Mouse (Mus musculus): ENCODE data around the gene Lrrc56. TPM values are rescaled to one million over a fixed set of nuclear protein-coding genes. Genes with fewer than 3 reads are reported as not detected.

Lrrc56 gene
- polyA plus RNA-seq, 1 experiment = 0.32 TPM

GRCm38 (mm10) chr7:141169300-141169699, 24.7 kb upstream of the Lrrc56 start:
- H3K27me3 ChIP-seq (ENCODE audit: control insufficient read depth, insufficient read depth, insufficient read length) = no peaks in the 10 kb centered on the region
- no peak overlapping the region for H3ac ChIP-seq (ENCODE audit: control insufficient read depth, insufficient read length, low read depth)
- H3K36me3 ChIP-seq (ENCODE audit: control insufficient read depth, insufficient read depth) = peaks cover 15% of the 10 kb centered on the region
- no peak for TF ChIP-seq MAX (IDR thresholded peaks at IDR 0.05)
- no peak for TF ChIP-seq CTCF (IDR thresholded peaks at IDR 0.05; ENCODE audit: control insufficient read depth, insufficient read depth, insufficient read length)
- no peak for TF ChIP-seq MYOG (IDR thresholded peaks at IDR 0.05; ENCODE audit: control insufficient read depth, extremely low read depth, insufficient read length)
- TF ChIP-seq FOSL1 (IDR thresholded peaks at IDR 0.05; ENCODE audit: insufficient read depth, low read length, poor library complexity, severe bottlenecking) = no peak
- no peak for TF ChIP-seq USF1 (IDR thresholded peaks at IDR 0.05; ENCODE audit: low read depth)
- no peak for TF ChIP-seq MYOD1 (IDR thresholded peaks at IDR 0.05; ENCODE audit: control insufficient read depth, insufficient read length, low read depth)
- no peak for TF ChIP-seq CEBPB (IDR thresholded peaks at IDR 0.05; ENCODE audit: low read depth)
- H3K4me3 ChIP-seq (ENCODE audit: insufficient read depth, poor library complexity, severe bottlenecking) = no peak overlapping the region
- peaks cover 23% of the 10 kb centered on the region for H3K79me3 ChIP-seq (ENCODE audit: low read depth)
- peaks cover 56% of the 10 kb centered on the region for H3K79me2 ChIP-seq (ENCODE audit: control insufficient read depth, insufficient read depth)

GRCm38 (mm10) chr7:141169866-141170265, 24.1 kb upstream of the Lrrc56 start:
- no peaks in the 10 kb centered on the region for H3K27me3 ChIP-seq (ENCODE audit: control insufficient read depth, insufficient read depth, insufficient read length)
- H3K79me2 ChIP-seq (ENCODE audit: control insufficient read depth, insufficient read depth) = peaks cover 55% of the 10 kb centered on the region
- H3ac ChIP-seq (ENCODE audit: control insufficient read depth, insufficient read length, low read depth) = no peak overlapping the region
- peaks cover 23% of the 10 kb centered on the region for H3K79me3 ChIP-seq (ENCODE audit: low read depth)
- H3K36me3 ChIP-seq (ENCODE audit: control insufficient read depth, insufficient read depth) = peaks cover 15% of the 10 kb centered on the region
- no peak overlapping the region for H3K4me3 ChIP-seq (ENCODE audit: insufficient read depth, poor library complexity, severe bottlenecking)
- no peak for TF ChIP-seq MYOG (IDR thresholded peaks at IDR 0.05; ENCODE audit: control insufficient read depth, extremely low read depth, insufficient read length)
- no peak for TF ChIP-seq CEBPB (IDR thresholded peaks at IDR 0.05; ENCODE audit: low read depth)
- TF ChIP-seq CTCF (IDR thresholded peaks at IDR 0.05; ENCODE audit: control insufficient read depth, insufficient read depth, insufficient read length) = no peak
- no peak for TF ChIP-seq MYOD1 (IDR thresholded peaks at IDR 0.05; ENCODE audit: control insufficient read depth, insufficient read length, low read depth)
- TF ChIP-seq USF1 (IDR thresholded peaks at IDR 0.05; ENCODE audit: low read depth) = no peak
- no peak for TF ChIP-seq MAX (IDR thresholded peaks at IDR 0.05)
- no peak for TF ChIP-seq FOSL1 (IDR thresholded peaks at IDR 0.05; ENCODE audit: insufficient read depth, low read length, poor library complexity, severe bottlenecking)

- H3K79me3 ChIP-seq (ENCODE audit: low read depth) = peaks cover 11% of the 10 kb centered on the region
- no peaks in the 10 kb centered on the region for H3K27me3 ChIP-seq (ENCODE audit: control insufficient read depth, insufficient read depth, insufficient read length)
- H3ac ChIP-seq (ENCODE audit: control insufficient read depth, insufficient read length, low read depth) = peak within 1 kb of the TSS; percentile 90
- H3K36me3 ChIP-seq (ENCODE audit: control insufficient read depth, insufficient read depth) = no peaks in the 10 kb centered on the region
- peaks cover 33% of the 10 kb centered on the region for H3K79me2 ChIP-seq (ENCODE audit: control insufficient read depth, insufficient read depth)
- TF ChIP-seq FOSL1 (IDR thresholded peaks at IDR 0.05; ENCODE audit: insufficient read depth, low read length, poor library complexity, severe bottlenecking) (no peak), USF1 (IDR thresholded peaks at IDR 0.05; ENCODE audit: low read depth) (peak; percentile 89), MYOD1 (IDR thresholded peaks at IDR 0.05; ENCODE audit: control insufficient read depth, insufficient read length, low read depth) (no peak), MYOG (IDR thresholded peaks at IDR 0.05; ENCODE audit: control insufficient read depth, extremely low read depth, insufficient read length) (no peak), MAX (IDR thresholded peaks at IDR 0.05) (peak; percentile 21)
- peak within 1 kb of the TSS; percentile 44 for H3K4me3 ChIP-seq (ENCODE audit: insufficient read depth, poor library complexity, severe bottlenecking)
Observed at GRCm38 (mm10) chr7:141172116-141173006, 21.6 kb upstream of the Lrrc56 start, which contains the start of gene Rnh1. Rnh1 (minus strand) TSS chr7:141172857.

GRCm38 (mm10) chr7:141173323-141173850, 20.6 kb upstream of the Lrrc56 start:
- TF ChIP-seq CEBPB (IDR thresholded peaks at IDR 0.05; ENCODE audit: low read depth) = no peak
- no peak for TF ChIP-seq MYOD1 (IDR thresholded peaks at IDR 0.05; ENCODE audit: control insufficient read depth, insufficient read length, low read depth)
- TF ChIP-seq MYOG (IDR thresholded peaks at IDR 0.05; ENCODE audit: control insufficient read depth, extremely low read depth, insufficient read length) = no peak
- TF ChIP-seq CTCF (IDR thresholded peaks at IDR 0.05; ENCODE audit: control insufficient read depth, insufficient read depth, insufficient read length) = no peak
- no peak for TF ChIP-seq FOSL1 (IDR thresholded peaks at IDR 0.05; ENCODE audit: insufficient read depth, low read length, poor library complexity, severe bottlenecking)
- no peak for TF ChIP-seq MAX (IDR thresholded peaks at IDR 0.05)
- no peak for TF ChIP-seq USF1 (IDR thresholded peaks at IDR 0.05; ENCODE audit: low read depth)
- H3K27me3 ChIP-seq (ENCODE audit: control insufficient read depth, insufficient read depth, insufficient read length) = no peaks in the 10 kb centered on the region
- peaks cover 8% of the 10 kb centered on the region for H3K79me3 ChIP-seq (ENCODE audit: low read depth)
- H3K4me3 ChIP-seq (ENCODE audit: insufficient read depth, poor library complexity, severe bottlenecking) = peak overlapping the region; percentile 44
- H3ac ChIP-seq (ENCODE audit: control insufficient read depth, insufficient read length, low read depth) = no peak overlapping the region
- H3K79me2 ChIP-seq (ENCODE audit: control insufficient read depth, insufficient read depth) = peaks cover 23% of the 10 kb centered on the region
- H3K36me3 ChIP-seq (ENCODE audit: control insufficient read depth, insufficient read depth) = no peaks in the 10 kb centered on the region

- peaks cover 6% of the 10 kb centered on the region for H3K79me3 ChIP-seq (ENCODE audit: low read depth)
- H3K27me3 ChIP-seq (ENCODE audit: control insufficient read depth, insufficient read depth, insufficient read length) = no peaks in the 10 kb centered on the region
- no peak overlapping the region for H3K4me3 ChIP-seq (ENCODE audit: insufficient read depth, poor library complexity, severe bottlenecking)
- no peak for TF ChIP-seq USF1 (IDR thresholded peaks at IDR 0.05; ENCODE audit: low read depth)
- TF ChIP-seq MYOG (IDR thresholded peaks at IDR 0.05; ENCODE audit: control insufficient read depth, extremely low read depth, insufficient read length) = no peak
- no peak for TF ChIP-seq FOSL1 (IDR thresholded peaks at IDR 0.05; ENCODE audit: insufficient read depth, low read length, poor library complexity, severe bottlenecking)
- no peak for TF ChIP-seq CTCF (IDR thresholded peaks at IDR 0.05; ENCODE audit: control insufficient read depth, insufficient read depth, insufficient read length)
- no peak for TF ChIP-seq MAX (IDR thresholded peaks at IDR 0.05)
- TF ChIP-seq MYOD1 (IDR thresholded peaks at IDR 0.05; ENCODE audit: control insufficient read depth, insufficient read length, low read depth) = no peak
- no peak overlapping the region for H3ac ChIP-seq (ENCODE audit: control insufficient read depth, insufficient read length, low read depth)
- H3K36me3 ChIP-seq (ENCODE audit: control insufficient read depth, insufficient read depth) = no peaks in the 10 kb centered on the region
- peaks cover 16% of the 10 kb centered on the region for H3K79me2 ChIP-seq (ENCODE audit: control insufficient read depth, insufficient read depth)
Observed at GRCm38 (mm10) chr7:141175068-141175467, 18.9 kb upstream of the Lrrc56 start.
